Mouse (Mus musculus) neural tube, embryonic 14.5 days (tissue): ENCODE data around the gene Card11. TPM values are rescaled to one million over a fixed set of nuclear protein-coding genes. Genes with fewer than 3 reads are reported as not detected.

ENCODE experiments used
- ATAC-seq: fragments of 200-750 bp; cut with Nextera tagmentation; 2 replicates; pipeline ENCODE4 v1.8.0; 2017; ENCODE audit warnings: low read depth, mild to moderate bottlenecking, moderate TSS enrichment, moderate library complexity
- H3K27ac ChIP-seq: fragments of 300-500 bp; sonication (generic); 2 replicates; pipeline ENCODE4 v1.5.1; 2014; ENCODE audit warnings: low read depth, mild to moderate bottlenecking, control low read depth, low read length, moderate library complexity, mixed read lengths
- H3K27me3 ChIP-seq: fragments of 300-500 bp; sonication (generic); 2 replicates; pipeline ENCODE4 v1.6.1; 2014; ENCODE audit warnings: low read length; ENCODE audit not compliant: control insufficient read depth, insufficient read depth
- H3K36me3 ChIP-seq: fragments of 300-500 bp; sonication (generic); 2 replicates; pipeline ENCODE4 v1.6.1; 2014; ENCODE audit warnings: low read length, mixed read lengths; ENCODE audit not compliant: control insufficient read depth, insufficient read depth
- H3K4me1 ChIP-seq: fragments of 300-500 bp; sonication (generic); 2 replicates; pipeline ENCODE4 v1.6.1; 2014; ENCODE audit warnings: low read length; ENCODE audit not compliant: control insufficient read depth, insufficient read depth
- H3K4me2 ChIP-seq: fragments of 300-500 bp; sonication (generic); 2 replicates; pipeline ENCODE4 v1.6.1; 2014; ENCODE audit warnings: mild to moderate bottlenecking, low read depth, low read length, control low read depth
- H3K4me3 ChIP-seq: fragments of 300-500 bp; sonication (generic); 2 replicates; pipeline ENCODE4 v1.5.1; 2014; ENCODE audit warnings: low read depth, low read length, control low read depth, mixed read lengths
- H3K9ac ChIP-seq: fragments of 300-500 bp; sonication (generic); replicated peaks from 2 replicates; pipeline ENCODE4 v1.6.1; 2014; ENCODE audit warnings: low read depth, mild to moderate bottlenecking, control low read depth, low read length, mixed read lengths
- H3K9me3 ChIP-seq: fragments of 300-500 bp; sonication (generic); 2 replicates; pipeline ENCODE4 v1.6.1; 2016; ENCODE audit warnings: low read length; ENCODE audit not compliant: control insufficient read depth
- WGBS: fragments of 180-500 bp; shearing (Covaris S2); extraction: QIAGEN DNeasy Blood & Tissue Kit; methylation state at CpG from one replicate; pipeline ENCODE4 v1.1.7; 2014; 5-methylcytosine and 5-hydroxymethylcytosine counted together
- polyA plus RNA-seq: library from polyadenylated mRNA; unstranded; fragments of >200 nt; fragmentation: Nextera tagmentation; extraction: Ambion mirVana; gene quantifications from 2 replicates; pipeline ENCODE4 v1.2.1, GENCODE M21; 2014

Card11 gene
- polyA plus RNA-seq = 0.17 and 0.40 TPM in 2 replicates

DNA sequence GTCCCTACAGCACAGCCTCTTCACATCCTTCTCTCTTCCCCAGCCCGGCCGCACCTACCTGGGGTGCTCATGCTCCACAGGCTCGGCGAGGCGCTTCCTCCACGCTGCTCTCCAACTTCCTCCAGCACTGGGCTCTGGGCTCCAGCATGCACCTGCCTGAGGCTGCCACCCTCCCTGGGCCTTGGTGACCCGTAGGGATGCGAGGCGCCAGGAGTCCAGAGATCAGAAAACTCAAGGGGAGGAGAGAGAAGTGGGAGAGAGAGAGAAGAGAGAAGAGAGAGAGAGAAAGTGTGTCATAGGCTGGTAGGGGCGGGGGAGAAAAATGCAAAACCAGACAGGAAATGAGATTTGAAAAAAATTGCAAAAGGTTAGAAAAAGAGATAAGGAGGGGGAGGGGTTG lies at the start of gene Card11:
Card11 (minus strand) TSS at position 234 of the 400 bp plus-strand sequence.
- Histone ChIP-seq H3K27me3 (no peaks in the 10 kb centered on the region), H3K9me3 (no peaks in the 10 kb centered on the region), H3K27ac (no peak within 1 kb of the TSS), H3K9ac (no peak within 1 kb of the TSS), H3K4me1 (no peaks in the 10 kb centered on the region), H3K36me3 (no peaks in the 10 kb centered on the region), H3K4me3 (no peak within 1 kb of the TSS), H3K4me2 (no peak within 1 kb of the TSS)
- no peak for ATAC-seq
- 81% methylated on average over 10 of the region's 10 CpGs for WGBS

DNA sequence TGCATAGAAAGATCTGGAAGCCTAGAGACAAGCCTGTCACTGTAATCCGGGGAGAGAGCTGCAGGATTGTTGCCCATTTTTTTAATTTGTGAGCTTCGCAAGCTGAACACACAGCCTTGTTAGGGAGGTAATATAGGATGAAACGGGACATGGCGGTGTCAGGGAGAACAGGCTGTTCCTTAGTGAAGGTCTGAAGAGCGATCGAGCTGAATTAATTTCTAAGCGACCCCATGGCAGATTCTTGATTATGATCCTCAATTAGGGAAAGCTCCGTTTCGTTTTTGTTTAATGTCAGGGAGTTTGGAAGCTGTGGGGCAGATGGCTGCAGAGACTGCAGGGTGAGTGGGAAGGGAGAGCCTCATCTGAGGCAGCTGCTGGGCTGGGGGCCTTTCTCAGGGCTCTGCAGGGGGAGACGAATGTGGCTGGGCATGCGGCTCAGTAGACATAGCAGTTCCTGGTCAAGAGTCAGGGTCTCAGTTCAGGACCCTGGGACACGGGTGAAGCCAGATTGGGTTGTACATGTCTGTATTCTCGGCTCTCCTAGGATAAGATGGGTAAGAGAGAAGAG lies 47.4 kb upstream of the Card11 start:
- WGBS = 59% methylated on average over 13 of the region's 13 CpGs
- Histone ChIP-seq H3K9ac (no peak overlapping the region), H3K27ac (no peak overlapping the region), H3K9me3 (no peaks in the 10 kb centered on the region), H3K36me3 (no peaks in the 10 kb centered on the region), H3K27me3 (no peaks in the 10 kb centered on the region), H3K4me3 (no peak overlapping the region), H3K4me1 (no peaks in the 10 kb centered on the region), H3K4me2 (no peak overlapping the region)
- ATAC-seq = no peak

DNA sequence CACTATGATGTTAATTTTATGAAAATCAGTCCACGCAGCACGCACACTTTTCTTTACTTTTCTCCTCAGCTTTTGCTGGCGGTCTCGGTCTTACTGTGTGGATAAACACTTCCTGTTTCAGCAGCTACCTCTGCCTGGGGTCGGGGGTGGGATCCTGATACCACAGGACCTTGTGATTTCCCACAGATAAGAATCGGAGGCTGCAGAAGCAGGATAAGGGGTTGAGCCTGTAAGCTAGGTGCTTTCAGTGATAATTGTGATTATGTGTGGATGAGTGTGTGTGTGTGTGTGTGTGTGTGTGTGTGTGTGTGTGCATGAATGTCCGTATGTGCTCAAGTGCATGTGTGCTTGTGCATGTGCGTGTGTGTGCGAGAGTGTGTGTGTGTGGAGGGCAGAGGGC lies 44.6 kb upstream of the Card11 start:
- H3K9ac ChIP-seq = no peak overlapping the region
- no peaks in the 10 kb centered on the region for H3K27me3 ChIP-seq
- WGBS = 91% methylated on average over 9 of the region's 9 CpGs
- no peaks in the 10 kb centered on the region for H3K4me1 ChIP-seq
- no peaks in the 10 kb centered on the region for H3K9me3 ChIP-seq
- H3K36me3 ChIP-seq = no peaks in the 10 kb centered on the region
- no peak for ATAC-seq
- H3K4me2 ChIP-seq = no peak overlapping the region
- H3K4me3 ChIP-seq = no peak overlapping the region
- no peak overlapping the region for H3K27ac ChIP-seq

DNA sequence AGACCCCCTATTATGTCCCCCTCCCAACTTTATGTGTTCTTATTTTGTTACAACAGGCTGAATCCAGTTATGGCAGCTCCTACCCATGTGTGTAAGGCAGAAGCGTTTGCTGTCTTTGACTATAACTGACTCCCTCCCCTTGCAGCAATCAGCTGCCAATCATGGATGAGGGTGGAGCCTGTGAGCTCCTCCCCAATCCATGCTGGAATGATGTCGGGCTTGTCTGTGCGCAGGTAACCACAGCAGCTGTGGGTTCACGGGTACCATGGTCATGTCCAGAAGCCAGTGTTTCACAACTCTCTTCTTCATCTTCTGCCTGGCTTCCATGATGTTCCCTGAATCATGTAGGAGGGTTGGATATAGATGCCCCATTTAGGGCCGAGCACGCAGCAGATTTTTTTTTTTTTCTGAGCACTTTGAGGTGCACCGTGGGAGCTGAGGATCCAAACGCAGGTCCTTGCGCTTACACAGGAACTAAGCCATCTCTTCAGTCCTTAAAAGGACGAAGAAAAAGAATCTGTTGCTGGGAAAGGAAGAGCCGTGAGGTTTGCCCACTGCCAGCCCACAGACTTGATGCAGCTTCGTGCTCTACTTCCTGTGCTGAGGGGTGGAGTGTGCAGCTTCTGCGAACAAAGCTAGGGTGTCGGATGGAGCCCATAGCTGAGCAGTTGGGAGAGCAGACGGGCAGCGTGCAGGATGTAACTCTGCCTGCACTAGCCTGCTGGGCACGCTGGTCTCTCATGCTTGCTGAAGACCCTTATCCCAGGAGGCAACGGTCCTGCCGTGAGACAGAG lies 43.5 kb upstream of the Card11 start:
- ATAC-seq = no peak
- Histone ChIP-seq H3K4me1 (no peaks in the 10 kb centered on the region), H3K9ac (no peak overlapping the region), H3K27ac (no peak overlapping the region), H3K4me2 (no peak overlapping the region), H3K27me3 (no peaks in the 10 kb centered on the region), H3K4me3 (no peak overlapping the region), H3K36me3 (no peaks in the 10 kb centered on the region), H3K9me3 (no peaks in the 10 kb centered on the region)
- 65% methylated on average over 19 of the region's 19 CpGs for WGBS

DNA sequence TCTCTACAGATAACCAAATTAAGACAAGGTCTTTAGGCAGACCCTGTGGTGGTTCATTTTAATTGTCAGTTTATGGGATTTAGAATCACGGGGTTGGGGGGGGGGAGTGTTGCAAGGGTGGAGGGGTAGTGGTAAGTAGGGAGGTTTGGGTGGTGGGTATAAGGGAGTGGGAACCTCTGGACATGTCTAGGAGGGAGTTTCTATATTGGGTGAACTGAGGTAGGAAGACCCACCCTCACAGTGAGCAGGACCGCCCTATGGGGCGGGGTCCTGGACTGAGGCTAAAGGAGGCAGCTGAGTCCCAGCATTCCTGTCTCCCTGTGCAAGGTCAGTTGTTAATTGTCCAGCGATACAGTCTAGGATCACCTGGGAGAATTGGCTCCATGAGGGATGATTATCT lies 42.0 kb upstream of the Card11 start:
- Histone ChIP-seq H3K36me3 (no peaks in the 10 kb centered on the region), H3K27me3 (no peaks in the 10 kb centered on the region), H3K9me3 (no peaks in the 10 kb centered on the region), H3K4me2 (no peak overlapping the region), H3K27ac (no peak overlapping the region), H3K4me1 (no peaks in the 10 kb centered on the region), H3K4me3 (no peak overlapping the region), H3K9ac (no peak overlapping the region)
- no peak for ATAC-seq
- 87% methylated on average over 4 of the region's 4 CpGs for WGBS

DNA sequence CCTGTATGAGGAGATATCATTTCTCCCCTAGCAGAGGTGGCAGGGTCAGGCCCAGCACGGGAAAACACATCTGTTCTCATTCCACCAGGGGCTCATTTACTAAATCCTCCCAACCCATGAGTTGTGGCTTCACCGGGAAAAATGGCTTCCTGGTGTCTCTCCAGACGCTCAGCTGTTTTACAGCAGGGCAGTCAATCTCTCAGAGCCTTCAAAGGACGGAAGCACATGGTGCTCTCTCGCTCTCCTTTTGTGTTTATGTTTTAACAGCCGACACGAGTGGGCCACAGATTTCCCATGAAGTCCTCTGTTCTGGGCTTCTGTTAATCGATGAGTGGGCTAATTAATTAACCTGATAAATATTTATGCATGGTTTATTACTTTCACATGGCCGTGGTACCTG lies 40.5 kb upstream of the Card11 start:
- no peaks in the 10 kb centered on the region for H3K27me3 ChIP-seq
- no peak overlapping the region for H3K27ac ChIP-seq
- WGBS = 11% methylated on average over 9 of the region's 9 CpGs
- no peaks in the 10 kb centered on the region for H3K9me3 ChIP-seq
- no peaks in the 10 kb centered on the region for H3K36me3 ChIP-seq
- no peak overlapping the region for H3K4me2 ChIP-seq
- ATAC-seq = no peak
- no peak overlapping the region for H3K9ac ChIP-seq
- no peaks in the 10 kb centered on the region for H3K4me1 ChIP-seq
- H3K4me3 ChIP-seq = no peak overlapping the region

DNA sequence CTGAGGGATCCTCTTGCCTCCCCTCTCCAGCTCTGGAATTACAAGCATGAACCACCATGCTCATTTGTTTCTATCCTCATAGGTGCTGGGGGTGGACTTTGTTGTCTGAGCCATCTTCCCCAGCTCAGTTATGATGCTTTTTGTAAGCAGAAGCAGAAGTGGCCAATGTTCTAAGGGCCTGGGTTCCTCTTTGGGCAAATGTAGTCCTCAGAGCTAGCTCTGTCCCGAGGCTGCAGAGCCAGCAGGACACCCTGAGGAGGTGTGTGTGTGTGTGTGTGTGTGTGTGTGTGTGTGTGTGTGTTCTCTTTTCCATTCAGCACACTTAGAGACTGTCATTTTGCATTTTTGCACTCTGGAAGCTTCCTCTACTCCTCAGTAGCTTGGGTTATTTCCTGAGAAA lies 38.0 kb upstream of the Card11 start:
- Histone ChIP-seq H3K4me2 (no peak overlapping the region), H3K27me3 (no peaks in the 10 kb centered on the region), H3K9ac (no peak overlapping the region), H3K27ac (no peak overlapping the region), H3K9me3 (no peaks in the 10 kb centered on the region), H3K4me1 (no peaks in the 10 kb centered on the region), H3K36me3 (no peaks in the 10 kb centered on the region), H3K4me3 (no peak overlapping the region)
- 60% methylated on average over 1 of the region's 1 CpGs for WGBS
- ATAC-seq = no peak

DNA sequence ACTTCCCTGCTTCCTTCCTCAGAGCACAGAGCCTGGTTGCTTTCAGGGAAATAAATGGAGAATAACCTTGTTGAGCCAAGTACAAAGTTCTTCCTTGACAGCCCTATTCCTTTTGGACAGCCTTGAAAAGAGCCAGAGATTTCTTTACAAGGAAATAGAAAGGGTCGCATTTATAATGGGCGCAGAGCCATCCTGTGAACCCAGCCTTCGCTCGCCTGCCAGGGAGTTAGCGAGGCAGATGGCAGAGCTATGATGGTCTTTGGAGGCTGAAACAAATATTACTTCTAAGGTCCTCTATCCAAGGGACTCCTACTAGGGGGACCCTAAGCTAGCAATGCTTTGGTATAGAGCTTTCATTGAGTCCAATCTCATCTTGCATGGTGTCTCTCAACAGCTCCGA lies 35.0 kb upstream of the Card11 start:
- Histone ChIP-seq H3K9ac (no peak overlapping the region), H3K27me3 (no peaks in the 10 kb centered on the region), H3K4me1 (no peaks in the 10 kb centered on the region), H3K27ac (no peak overlapping the region), H3K4me3 (no peak overlapping the region), H3K9me3 (no peaks in the 10 kb centered on the region), H3K36me3 (no peaks in the 10 kb centered on the region), H3K4me2 (no peak overlapping the region)
- 81% methylated on average over 6 of the region's 6 CpGs for WGBS
- no peak for ATAC-seq

DNA sequence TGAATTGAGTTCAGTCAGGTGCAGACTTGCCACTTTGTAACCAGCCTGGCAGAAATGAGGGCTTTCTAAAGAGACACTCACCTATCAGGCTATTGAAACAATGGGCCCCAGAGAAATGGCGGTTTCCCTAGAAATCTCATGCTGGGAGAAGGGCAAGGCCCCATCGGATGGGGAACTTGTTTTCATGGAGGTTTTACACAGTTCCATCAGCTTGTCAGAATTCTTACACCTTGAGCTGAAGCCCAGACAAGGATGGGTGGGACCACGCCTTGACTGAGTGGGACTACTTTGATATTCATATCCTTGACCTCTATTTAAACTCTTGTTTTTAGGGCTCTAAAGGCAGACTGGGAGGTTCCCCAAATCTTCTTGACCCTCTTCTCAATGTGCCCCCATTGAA lies 33.9 kb upstream of the Card11 start:
- ATAC-seq = no peak
- no peaks in the 10 kb centered on the region for H3K4me1 ChIP-seq
- H3K27ac ChIP-seq = no peak overlapping the region
- no peak overlapping the region for H3K4me2 ChIP-seq
- H3K9ac ChIP-seq = no peak overlapping the region
- no peaks in the 10 kb centered on the region for H3K27me3 ChIP-seq
- H3K4me3 ChIP-seq = no peak overlapping the region
- WGBS = 73% methylated on average over 3 of the region's 3 CpGs
- no peaks in the 10 kb centered on the region for H3K9me3 ChIP-seq
- no peaks in the 10 kb centered on the region for H3K36me3 ChIP-seq
